Mouse (Mus musculus): ENCODE measurements around the gene Slc22a14. TPM values are rescaled to one million over a fixed set of nuclear protein-coding genes. Genes with fewer than 3 reads are reported as not detected.

Gene Slc22a14
- total and polyA plus RNA-seq, 3 experiments, result not detected

GRCm38 (mm10) chr9:119203617-119204016 lies 161.7 kb downstream of the Slc22a14 start (continued):
- TF ChIP-seq GATA1 (IDR thresholded peaks at IDR 0.05; ENCODE audit: low read depth, low read length), result peak; percentile 92
- no peak for TF ChIP-seq ZC3H11A (IDR thresholded peaks at IDR 0.05; ENCODE audit: low read depth, low read length)

- Histone ChIP-seq H3K27me3 (ENCODE audit: control insufficient read depth in 1 of 2, insufficient read depth in 2 of 2, low read length in 2 of 2) (no peaks in the 10 kb centered on the region), H3K79me2 (ENCODE audit: control insufficient read depth, insufficient read depth, low read length, poor library complexity) (no peaks in the 10 kb centered on the region), H3K36me3 (ENCODE audit: control insufficient read depth in 1 of 2, insufficient read depth in 2 of 2, low read length in 2 of 2) (peaks cover 0 to 7% of the 10 kb centered on the region in 2 experiments; a peak in 1 of 4 replicates), H3K27ac (ENCODE audit: control insufficient read depth, low read depth, low read length) (no peak overlapping the region), H3K9me3 (replicated peaks; ENCODE audit: insufficient read depth, low read length) (no peaks in the 10 kb centered on the region), H3K4me3 (ENCODE audit: control insufficient read depth in 1 of 2, insufficient read depth in 1 of 2, low read depth in 2 of 2, low read length in 2 of 2) (no peak overlapping the region), H3K9ac (ENCODE audit: control insufficient read depth, low read depth, low read length, poor library complexity, severe bottlenecking) (no peak overlapping the region), H3K4me1 (ENCODE audit: control insufficient read depth in 1 of 2, insufficient read depth in 2 of 2, low read length in 2 of 2) (peaks cover 0 to 7% of the 10 kb centered on the region in 2 experiments; a peak in 3 of 4 replicates)
- TF ChIP-seq MXI1 (IDR thresholded peaks at IDR 0.05; ENCODE audit: low read depth, low read length) (no peak), EP300 (IDR thresholded peaks at IDR 0.05; ENCODE audit: low read depth in 1 of 2, low read length in 2 of 2) (no peak), TBP (IDR thresholded peaks at IDR 0.05; ENCODE audit: low read depth, low read length) (no peak), TAL1 (IDR thresholded peaks at IDR 0.05; ENCODE audit: low read length) (no peak), UBTF (IDR thresholded peaks at IDR 0.05; ENCODE audit: borderline replicate concordance, insufficient read depth, low read depth, low read length) (no peak)
- DNase-seq (ENCODE audit: low read depth, low spot score), result no peak
These were observed 163.7 kb downstream of the Slc22a14 start for GRCm38 (mm10) chr9:119201653-119202052.

- Histone ChIP-seq H3K9ac (ENCODE audit: control insufficient read depth, low read depth, low read length, poor library complexity, severe bottlenecking) (no peak overlapping the region), H3K27me3 (ENCODE audit: control insufficient read depth in 1 of 2, insufficient read depth in 2 of 2, low read length in 2 of 2) (no peaks in the 10 kb centered on the region), H3K4me3 (ENCODE audit: control insufficient read depth in 1 of 2, insufficient read depth in 1 of 2, low read depth in 2 of 2, low read length in 2 of 2) (no peak overlapping the region), H3K27ac (ENCODE audit: control insufficient read depth, low read depth, low read length) (no peak overlapping the region), H3K79me2 (ENCODE audit: control insufficient read depth, insufficient read depth, low read length, poor library complexity) (no peaks in the 10 kb centered on the region), H3K36me3 (ENCODE audit: control insufficient read depth in 1 of 2, insufficient read depth in 2 of 2, low read length in 2 of 2) (peaks cover 0 to 7% of the 10 kb centered on the region in 2 experiments; a peak in 1 of 4 replicates), H3K9me3 (replicated peaks; ENCODE audit: insufficient read depth, low read length) (no peaks in the 10 kb centered on the region), H3K4me1 (ENCODE audit: control insufficient read depth in 1 of 2, insufficient read depth in 2 of 2, low read length in 2 of 2) (peaks cover 0 to 7% of the 10 kb centered on the region in 2 experiments; a peak in 3 of 4 replicates)
- no peak for DNase-seq (ENCODE audit: low read depth, low spot score)
- no peak for TF ChIP-seq JUND (IDR thresholded peaks at IDR 0.05; ENCODE audit: low read depth, low read length)
- no peak for TF ChIP-seq POLR2AphosphoS2 (IDR thresholded peaks at IDR 0.05; ENCODE audit: low read length)
- no peak for TF ChIP-seq MAX (IDR thresholded peaks at IDR 0.05; ENCODE audit: low read length)
- TF ChIP-seq RAD21 (IDR thresholded peaks at IDR 0.05; ENCODE audit: low read depth, low read length), result no peak
- TF ChIP-seq POLR2AphosphoS5 (IDR thresholded peaks at IDR 0.05; ENCODE audit: borderline replicate concordance, low read depth, low read length), result no peak
- TF ChIP-seq E2F4 (IDR thresholded peaks at IDR 0.05; ENCODE audit: borderline replicate concordance, low read depth, low read length), result no peak
These were observed 166.0 kb downstream of the Slc22a14 start for GRCm38 (mm10) chr9:119199151-119199861.
